Mouse (Mus musculus): ENCODE measurements around the gene Dhrs7. TPM values are rescaled to one million over a fixed set of nuclear protein-coding genes. Genes with fewer than 3 reads are reported as not detected.
"Not testable (repeated sequence)": the region's sequence is repeated elsewhere in the genome, so short reads cannot be mapped to it uniquely, and the experiment has no call there.

Gene Dhrs7
- polyA plus RNA-seq (2015; fragmentation: Nextera tagmentation; extraction: Ambion mirVana), result 11.2 and 11.6 TPM in 2 replicates

DNA sequence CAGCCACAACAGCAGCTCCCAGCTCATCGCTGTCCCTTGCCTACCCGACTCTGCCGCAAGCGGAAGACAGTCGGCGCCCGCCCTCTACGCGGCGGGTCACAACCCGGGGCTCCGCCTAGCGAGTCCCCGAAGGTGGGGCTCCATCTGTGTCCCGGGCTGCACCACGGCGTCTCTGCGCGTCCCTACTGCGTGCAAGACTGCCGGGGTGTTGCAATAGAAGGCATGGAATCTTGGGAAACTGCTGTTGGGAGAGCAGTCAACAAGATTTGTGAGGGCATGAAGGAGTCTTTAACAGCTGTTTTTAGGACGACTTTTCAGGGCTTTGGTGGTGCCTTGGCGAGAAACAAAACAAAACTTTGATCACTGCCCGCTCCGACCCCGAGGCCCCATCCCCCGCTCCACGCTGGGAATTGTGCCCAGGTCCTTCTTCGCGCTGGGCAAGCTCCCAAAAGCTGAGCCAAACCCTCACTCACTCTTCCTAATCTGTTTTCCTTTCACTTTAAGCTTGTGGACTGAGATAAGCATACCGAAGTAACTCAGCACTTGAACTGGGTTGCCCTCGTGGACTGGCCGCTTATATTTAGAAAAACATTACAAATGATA, at the start of gene Dhrs7:
Gene Dhrs7 (minus strand): TSS at position 175 of the 603 bp plus-strand sequence.
- Histone ChIP-seq H3K9ac (peak within 1 kb of the TSS; percentile 81), H3K9me3 (0 out of 2 replicates have a peak, but pooled peaks cover 3% of the 10 kb centered on the region), H3K36me3 (no peaks in the 10 kb centered on the region), H3K27ac (peak within 1 kb of the TSS; percentile 52; the same call in 1 of the 2 replicates), H3K4me1 (replicated peaks) (peaks cover 9% of the 10 kb centered on the region), H3K27me3 (0 out of 2 replicates have a peak, but pooled peaks cover 7% of the 10 kb centered on the region), H3K4me3 (peak within 1 kb of the TSS; percentile 63), H3K4me2 (peak within 1 kb of the TSS; percentile 94)
- peak; percentile 89 for ATAC-seq (ENCODE audit: low FRiP score)
- 3% methylated on average over 33 of the region's 33 CpGs for WGBS

DNA sequence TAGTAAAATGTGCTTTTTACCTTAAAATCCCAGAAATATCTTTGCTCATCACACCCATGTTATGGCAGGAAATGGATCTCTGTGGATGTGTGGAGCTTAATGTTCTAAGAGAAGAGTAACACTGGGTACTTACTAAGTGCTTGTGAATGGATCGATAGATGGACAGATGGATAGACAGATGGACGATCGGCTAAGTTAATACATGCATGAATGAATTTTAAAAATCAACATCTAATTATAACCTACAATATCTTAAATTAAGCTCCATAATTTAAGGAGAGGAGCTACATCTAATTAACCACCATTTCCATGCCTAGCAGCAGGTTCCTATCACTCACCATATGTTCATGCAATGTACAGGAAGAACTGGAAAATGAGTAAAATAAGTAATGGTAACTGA, 45.3 kb upstream of the Dhrs7 start:
- Histone ChIP-seq H3K4me1 (replicated peaks) (no peaks in the 10 kb centered on the region), H3K4me2 (no peak overlapping the region), H3K9ac (no peak overlapping the region), H3K9me3 (0 out of 2 replicates have a peak, but pooled peaks cover 6% of the 10 kb centered on the region), H3K36me3 (no peaks in the 10 kb centered on the region), H3K27me3 (no peaks in the 10 kb centered on the region), H3K4me3 (no peak overlapping the region), H3K27ac (no peak overlapping the region)
- no peak for ATAC-seq (ENCODE audit: low FRiP score)
- 83% methylated on average over 3 of the region's 3 CpGs for WGBS

GRCm38 (mm10) chr12:72704068-72704467, 39.4 kb upstream of the Dhrs7 start:
- no peak overlapping the region for H3K4me2 ChIP-seq
- H3K4me1 ChIP-seq (replicated peaks), result no peaks in the 10 kb centered on the region
- no peak overlapping the region for H3K9ac ChIP-seq
- H3K9me3 ChIP-seq, result no peaks in the 10 kb centered on the region
- H3K4me3 ChIP-seq, result no peak overlapping the region
- WGBS, result 97% methylated on average over 4 of the region's 4 CpGs
- no peaks in the 10 kb centered on the region for H3K36me3 ChIP-seq
- no peaks in the 10 kb centered on the region for H3K27me3 ChIP-seq
- no peak overlapping the region for H3K27ac ChIP-seq
- ATAC-seq (ENCODE audit: low FRiP score), result no peak

DNA sequence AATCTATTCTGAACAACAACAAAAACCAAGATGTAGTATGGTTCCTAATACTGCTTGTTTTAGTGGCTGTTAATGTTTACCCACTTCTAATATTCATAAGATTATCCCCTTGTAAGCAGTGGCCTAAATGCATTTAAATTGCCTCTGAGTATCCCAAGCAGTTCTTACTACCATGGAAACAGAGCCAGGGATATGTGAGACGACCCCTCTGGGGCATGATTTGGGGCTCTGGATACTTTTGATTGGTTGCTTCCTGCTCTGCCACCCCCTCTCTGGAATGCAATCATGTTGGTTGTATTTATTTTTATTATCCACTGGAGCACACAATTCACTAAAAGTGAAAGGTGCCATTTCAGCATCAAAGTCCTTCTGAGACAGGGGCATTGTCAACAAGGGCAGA, 35.3 kb upstream of the Dhrs7 start:
- Histone ChIP-seq H3K4me1 (replicated peaks) (no peaks in the 10 kb centered on the region), H3K9ac (no peak overlapping the region), H3K4me2 (no peak overlapping the region), H3K27ac (no peak overlapping the region), H3K9me3 (no peaks in the 10 kb centered on the region), H3K36me3 (no peaks in the 10 kb centered on the region), H3K27me3 (no peaks in the 10 kb centered on the region), H3K4me3 (no peak overlapping the region)
- 42% methylated on average over 1 of the region's 1 CpGs for WGBS
- no peak; the same call in 1 of the 2 replicates for ATAC-seq (ENCODE audit: low FRiP score)

DNA sequence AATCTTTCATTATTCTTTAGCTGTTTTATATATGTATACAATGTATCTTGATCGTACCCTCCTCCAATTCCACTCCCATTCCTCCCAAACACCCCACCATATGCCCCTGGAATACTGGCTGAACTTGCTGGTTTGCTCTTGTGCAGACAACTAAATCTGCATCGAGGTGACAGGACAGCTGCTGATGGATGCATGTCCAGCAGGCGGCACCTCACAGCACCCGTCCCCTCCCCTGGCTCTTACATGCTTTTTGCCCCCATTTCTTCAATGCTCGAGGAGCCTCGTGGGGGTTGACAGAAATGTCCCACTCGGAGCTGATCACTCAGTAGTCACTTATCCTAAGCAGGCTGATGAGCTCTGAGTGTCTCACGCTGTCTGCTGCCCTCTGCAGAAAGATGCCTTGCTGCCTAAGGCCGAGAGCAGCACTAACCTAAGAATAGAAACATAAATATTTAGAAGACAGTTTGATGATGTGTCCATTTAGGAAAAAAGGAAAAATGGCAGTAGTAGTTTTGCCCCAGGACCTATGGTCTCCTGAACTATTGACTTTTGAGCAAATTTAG, 30.3 kb upstream of the Dhrs7 start:
- H3K4me1 ChIP-seq (replicated peaks), result no peaks in the 10 kb centered on the region
- no peak for ATAC-seq (ENCODE audit: low FRiP score)
- no peak overlapping the region for H3K4me3 ChIP-seq
- H3K9me3 ChIP-seq, result no peaks in the 10 kb centered on the region
- H3K27ac ChIP-seq, result no peak overlapping the region
- H3K36me3 ChIP-seq, result no peaks in the 10 kb centered on the region
- 54% methylated on average over 9 of the region's 9 CpGs for WGBS
- H3K9ac ChIP-seq, result no peak overlapping the region
- no peak overlapping the region for H3K4me2 ChIP-seq
- no peaks in the 10 kb centered on the region for H3K27me3 ChIP-seq

- H3K4me3 ChIP-seq, result no peak overlapping the region
- H3K9me3 ChIP-seq, result no peaks in the 10 kb centered on the region
- no peak for ATAC-seq (ENCODE audit: low FRiP score)
- no peaks in the 10 kb centered on the region for H3K36me3 ChIP-seq
- WGBS, result 82% methylated on average over 12 of the region's 12 CpGs
- H3K27me3 ChIP-seq, result no peaks in the 10 kb centered on the region
- no peak overlapping the region for H3K27ac ChIP-seq
- H3K9ac ChIP-seq, result no peak overlapping the region
- H3K4me2 ChIP-seq, result no peak overlapping the region
- no peaks in the 10 kb centered on the region for H3K4me1 ChIP-seq (replicated peaks)
Measured at GRCm38 (mm10) chr12:72694438-72694837, 29.7 kb upstream of the Dhrs7 start.

DNA sequence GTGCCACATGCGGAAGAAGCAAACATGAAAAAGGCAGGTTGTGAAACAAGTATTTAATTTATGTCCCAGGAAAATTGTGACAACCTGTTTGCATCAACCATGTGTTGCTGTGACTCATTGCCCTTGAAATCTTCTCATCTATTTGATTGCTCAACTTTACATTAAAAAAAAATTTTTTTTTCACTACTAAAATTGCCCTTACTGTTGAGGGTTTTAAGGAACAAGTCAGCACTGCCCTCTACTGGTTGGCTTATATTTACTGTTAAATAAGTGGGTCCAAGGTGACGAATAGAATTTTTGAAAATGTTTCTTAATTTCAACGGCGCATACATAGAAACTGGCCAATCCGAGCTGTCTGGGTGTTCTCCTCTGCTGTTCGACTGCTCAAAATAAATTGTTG, 29.2 kb upstream of the Dhrs7 start:
- H3K9me3 ChIP-seq, result no peaks in the 10 kb centered on the region
- no peaks in the 10 kb centered on the region for H3K36me3 ChIP-seq
- no peak overlapping the region for H3K4me3 ChIP-seq
- H3K27ac ChIP-seq, result no peak overlapping the region
- no peaks in the 10 kb centered on the region for H3K27me3 ChIP-seq
- no peak overlapping the region for H3K9ac ChIP-seq
- no peaks in the 10 kb centered on the region for H3K4me1 ChIP-seq (replicated peaks)
- ATAC-seq (ENCODE audit: low FRiP score), result no peak
- 56% methylated on average over 6 of the region's 6 CpGs for WGBS
- no peak overlapping the region for H3K4me2 ChIP-seq

DNA sequence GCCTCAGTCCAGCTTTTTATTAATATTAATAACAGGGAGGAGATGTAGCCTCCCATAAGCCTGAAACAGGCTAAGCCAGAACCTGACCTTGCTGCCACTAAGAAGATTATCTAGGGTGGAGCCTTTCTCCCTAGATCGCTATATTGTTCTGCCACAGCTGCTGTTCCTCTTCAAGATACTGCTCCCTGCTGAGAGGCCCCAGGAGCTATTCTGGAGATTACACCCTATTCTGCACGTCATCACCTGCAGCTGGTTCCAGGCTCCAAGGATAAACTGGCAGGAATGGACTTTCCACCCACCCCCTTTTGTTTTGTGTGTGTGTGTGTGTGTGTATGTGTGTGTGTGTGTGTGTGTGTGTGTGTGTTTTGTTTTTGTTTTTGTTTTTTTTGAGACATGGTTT, 23.6 kb upstream of the Dhrs7 start:
- not testable (repeated sequence) for ATAC-seq (ENCODE audit: low FRiP score); H3K27me3 ChIP-seq; H3K9me3 ChIP-seq; H3K4me2 ChIP-seq; H3K27ac ChIP-seq; H3K9ac ChIP-seq; H3K4me1 ChIP-seq (replicated peaks); H3K36me3 ChIP-seq; H3K4me3 ChIP-seq
- 37% methylated on average over 2 of the region's 2 CpGs for WGBS

GRCm38 (mm10) chr12:72687741-72688140, 23.0 kb upstream of the Dhrs7 start:
- H3K9me3 ChIP-seq; H3K4me2 ChIP-seq; H3K27me3 ChIP-seq; H3K27ac ChIP-seq; H3K36me3 ChIP-seq; H3K4me3 ChIP-seq; ATAC-seq (ENCODE audit: low FRiP score); H3K4me1 ChIP-seq (replicated peaks); H3K9ac ChIP-seq: not testable (repeated sequence)
- 9% methylated on average over 6 of the region's 6 CpGs for WGBS

- ATAC-seq (ENCODE audit: low FRiP score); H3K9ac ChIP-seq; H3K9me3 ChIP-seq; H3K36me3 ChIP-seq; H3K4me3 ChIP-seq; H3K27ac ChIP-seq; H3K4me2 ChIP-seq; H3K27me3 ChIP-seq; H3K4me1 ChIP-seq (replicated peaks): not testable (repeated sequence)
- WGBS, result 83% methylated on average over 4 of the region's 4 CpGs
Measured at GRCm38 (mm10) chr12:72686566-72686965, 21.9 kb upstream of the Dhrs7 start.

GRCm38 (mm10) chr12:72683612-72684011, 18.9 kb upstream of the Dhrs7 start:
- no peak for ATAC-seq (ENCODE audit: low FRiP score)

GRCm38 (mm10) chr12:72682511-72683282, 18.0 kb upstream of the Dhrs7 start:
- Histone ChIP-seq H3K36me3 (no peaks in the 10 kb centered on the region), H3K9me3 (no peaks in the 10 kb centered on the region), H3K4me2 (no peak overlapping the region), H3K27ac (no peak overlapping the region), H3K4me1 (replicated peaks) (no peaks in the 10 kb centered on the region), H3K9ac (no peak overlapping the region), H3K27me3 (no peaks in the 10 kb centered on the region), H3K4me3 (no peak overlapping the region)
- ATAC-seq (ENCODE audit: low FRiP score), result no peak
- 64% methylated on average over 8 of the region's 8 CpGs for WGBS

More at GRCm38 (mm10) chr12:72683612-72684011, 18.9 kb upstream of the Dhrs7 start:
- H3K27ac ChIP-seq, result no peak overlapping the region
- no peaks in the 10 kb centered on the region for H3K36me3 ChIP-seq
- no peaks in the 10 kb centered on the region for H3K9me3 ChIP-seq
- H3K9ac ChIP-seq, result no peak overlapping the region
- no peaks in the 10 kb centered on the region for H3K4me1 ChIP-seq (replicated peaks)
- no peak overlapping the region for H3K4me3 ChIP-seq
- 96% methylated on average over 3 of the region's 3 CpGs for WGBS
- H3K4me2 ChIP-seq, result no peak overlapping the region
- H3K27me3 ChIP-seq, result no peaks in the 10 kb centered on the region

All from hindbrain, embryonic 13.5 days (tissue).